Mouse (Mus musculus) liver, adult 2 months (tissue): ENCODE results near the gene Pde9a.

ENCODE experiments used
- CTCF ChIP-seq: fragments of 200-500 bp; IDR thresholded peaks from 2 replicates; pipeline ENCODE4 v1.5.1; 2011; ENCODE audit warnings: low read depth, low read length, control low read depth
- POLR2A ChIP-seq: fragments of 200-500 bp; IDR thresholded peaks from 2 replicates; pipeline ENCODE4 v1.6.1; 2011; ENCODE audit warnings: low read length, control low read depth; ENCODE audit not compliant: insufficient read depth; ENCODE audit errors: extremely low read depth

DNA sequence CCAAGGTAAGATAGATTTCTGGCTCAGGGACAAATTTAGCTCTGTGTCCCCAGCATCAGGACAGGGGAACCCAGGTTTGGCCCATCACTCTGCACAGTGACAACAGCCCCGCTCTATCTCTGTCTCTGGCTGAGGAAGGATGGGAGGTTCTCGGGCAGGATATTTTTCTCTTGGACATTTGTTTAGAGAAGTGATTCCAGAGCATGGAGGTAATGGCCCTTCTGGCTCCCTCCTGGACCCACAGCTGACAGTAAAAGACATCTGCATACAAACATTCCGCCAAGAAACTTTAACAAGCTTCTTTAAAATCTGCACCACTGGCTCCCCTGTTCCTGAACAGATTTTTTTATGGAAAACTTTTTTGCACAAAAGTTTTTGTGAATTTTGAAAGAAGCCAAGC, 67.5 kb downstream of the Pde9a start:
- TF ChIP-seq CTCF (no peak), POLR2A (no peak)
